Mouse (Mus musculus) hindbrain, postnatal 0 days (tissue): Measurements from ENCODE around the gene Tgif2. TPM values are rescaled to one million over a fixed set of nuclear protein-coding genes. Genes with fewer than 3 reads are reported as not detected.
"Not testable (repeated sequence)": the region's sequence is repeated elsewhere in the genome, so short reads cannot be mapped to it uniquely, and the experiment has no call there.

ENCODE experiments used
- ATAC-seq: fragments of 200-750 bp; cut with Nextera tagmentation; 2 replicates; pipeline ENCODE4 v1.8.0; 2017; ENCODE audit warnings: mild to moderate bottlenecking, moderate TSS enrichment, moderate library complexity
- DNase-seq: peaks from one replicate; pipeline ENCODE4 v3.0.0-alpha.2; 2015; ENCODE audit warnings: low spot score
- H3K27ac ChIP-seq: fragments of 300-500 bp; sonication (generic); 2 replicates; pipeline ENCODE4 v1.5.1; 2014; ENCODE audit warnings: mild to moderate bottlenecking
- H3K27me3 ChIP-seq: fragments of 300-500 bp; sonication (generic); 2 replicates; pipeline ENCODE4 v1.6.1; 2014; ENCODE audit warnings: low read length, mixed read lengths; ENCODE audit not compliant: insufficient read depth
- H3K36me3 ChIP-seq: fragments of 300-500 bp; sonication (generic); 2 replicates; pipeline ENCODE4 v1.6.1; 2014; ENCODE audit warnings: low read length, mixed read lengths; ENCODE audit not compliant: insufficient read depth
- H3K4me1 ChIP-seq: fragments of 300-500 bp; sonication (generic); 2 replicates; pipeline ENCODE4 v1.6.1; 2014; ENCODE audit warnings: antibody characterized with exemption, low read length, mixed read lengths; ENCODE audit not compliant: insufficient read depth
- H3K4me2 ChIP-seq: fragments of 300-500 bp; sonication (generic); 2 replicates; pipeline ENCODE4 v1.6.1; 2014; ENCODE audit warnings: low read depth, mild to moderate bottlenecking, low read length, moderate library complexity, mixed read lengths
- H3K4me3 ChIP-seq: fragments of 300-500 bp; sonication (generic); 2 replicates; pipeline ENCODE4 v1.5.1; 2014; ENCODE audit warnings: low read length
- H3K9ac ChIP-seq: fragments of 300-500 bp; sonication (generic); replicated peaks from 2 replicates; pipeline ENCODE4 v1.6.1; 2014; ENCODE audit warnings: mild to moderate bottlenecking, low read length, moderate library complexity, mixed read lengths
- H3K9me3 ChIP-seq: fragments of 300-500 bp; sonication (generic); 2 replicates; pipeline ENCODE4 v1.6.1; 2016; ENCODE audit warnings: low read length, mixed read lengths
- CTCF ChIP-seq: IDR thresholded peaks from 2 replicates; pipeline ENCODE4 v1.5.1; 2016; ENCODE audit warnings: antibody characterized with exemption, control low read depth, low read depth
- WGBS: fragments of 180-500 bp; shearing (Covaris S2); extraction: QIAGEN DNeasy Blood & Tissue Kit; methylation state at CpG from one replicate; pipeline ENCODE4 v1.1.7; 2014; 5-methylcytosine and 5-hydroxymethylcytosine counted together
- polyA plus RNA-seq: library from polyadenylated mRNA; unstranded; fragments of >200 nt; fragmentation: Nextera tagmentation; extraction: Ambion mirVana; gene quantifications from 2 replicates; pipeline ENCODE4 v1.2.1, GENCODE M21; 2015
- total RNA-seq: library from RNA; depleted of rRNA; stranded (reverse); fragments of >200 nt; gene quantifications from 2 replicates; pipeline ENCODE4 v1.2.3, GENCODE M21; 2014; rRNA removed

Tgif2 gene
- 18.2 and 26.6 TPM in 2 replicates for total RNA-seq
- 12.6 and 14.4 TPM in 2 replicates for polyA plus RNA-seq

- no peak for TF ChIP-seq CTCF
- peak within 1 kb of the TSS; percentile 77 for H3K4me2 ChIP-seq
- peak; percentile 83 for ATAC-seq
- H3K27ac ChIP-seq, result peak within 1 kb of the TSS; percentile 73
- peak within 1 kb of the TSS; percentile 58 for H3K4me3 ChIP-seq
- peak within 1 kb of the TSS; percentile 47 for H3K9ac ChIP-seq
- H3K4me1 ChIP-seq, result peaks cover 9% of the 10 kb centered on the region; the same call in 1 of the 2 replicates
- no peaks in the 10 kb centered on the region for H3K9me3 ChIP-seq
- H3K36me3 ChIP-seq, result no peaks in the 10 kb centered on the region
- 6% methylated on average over 58 of the region's 61 CpGs for WGBS
- H3K27me3 ChIP-seq, result no peaks in the 10 kb centered on the region
- peak; percentile 86 for DNase-seq
Observed at GRCm38 (mm10) chr2:156839319-156840191, at the start of gene Tgif2. Tgif2 (plus strand) TSS chr2:156840007.

GRCm38 (mm10) chr2:156798516-156798915 is 41.3 kb upstream of the Tgif2 start:
- H3K9me3 ChIP-seq, result 0 out of 2 replicates have a peak, but pooled peaks cover 3% of the 10 kb centered on the region
- no peaks in the 10 kb centered on the region for H3K4me1 ChIP-seq
- no peaks in the 10 kb centered on the region for H3K27me3 ChIP-seq
- no peak overlapping the region for H3K4me2 ChIP-seq
- TF ChIP-seq CTCF, result no peak
- no peak overlapping the region for H3K4me3 ChIP-seq
- DNase-seq, result no peak
- no peak for ATAC-seq
- H3K9ac ChIP-seq, result no peak overlapping the region
- WGBS, result 80% methylated on average over 1 of the region's 1 CpGs
- no peaks in the 10 kb centered on the region for H3K36me3 ChIP-seq
- H3K27ac ChIP-seq, result no peak overlapping the region

GRCm38 (mm10) chr2:156801045-156801444 is 38.8 kb upstream of the Tgif2 start:
- Histone ChIP-seq H3K4me2 (no peak overlapping the region), H3K27ac (no peak overlapping the region), H3K36me3 (no peaks in the 10 kb centered on the region), H3K9me3 (0 out of 2 replicates have a peak, but pooled peaks cover 3% of the 10 kb centered on the region), H3K4me3 (no peak overlapping the region), H3K4me1 (no peaks in the 10 kb centered on the region), H3K27me3 (no peaks in the 10 kb centered on the region), H3K9ac (no peak overlapping the region)
- WGBS, result 70% methylated on average over 4 of the region's 4 CpGs
- no peak for ATAC-seq
- no peak for DNase-seq
- TF ChIP-seq CTCF, result no peak

DNA sequence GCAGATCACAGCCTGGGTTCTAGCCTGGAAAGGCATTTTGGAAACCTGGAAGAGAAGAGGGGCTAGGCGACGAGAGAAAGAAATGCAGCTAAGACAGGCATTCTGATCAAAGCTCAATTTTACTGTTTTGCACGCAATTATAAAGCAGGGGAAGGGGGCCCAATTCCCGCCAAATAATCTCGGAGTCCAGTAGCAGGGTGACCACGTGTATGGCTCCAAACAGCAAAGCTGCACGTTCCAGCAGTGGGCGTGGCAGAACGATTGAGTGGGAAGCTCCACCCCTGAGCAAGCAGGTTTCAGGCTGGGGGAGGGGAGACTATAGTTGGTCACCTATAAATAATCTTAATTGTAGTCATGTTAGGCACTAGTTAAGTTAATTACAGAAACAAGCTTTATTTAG is 37.7 kb upstream of the Tgif2 start:
- DNase-seq, H3K27me3 ChIP-seq, ATAC-seq, H3K9ac ChIP-seq, H3K9me3 ChIP-seq, H3K4me3 ChIP-seq, H3K27ac ChIP-seq, H3K4me2 ChIP-seq, H3K36me3 ChIP-seq, H3K4me1 ChIP-seq: not testable (repeated sequence)
- 55% methylated on average over 9 of the region's 9 CpGs for WGBS

DNA sequence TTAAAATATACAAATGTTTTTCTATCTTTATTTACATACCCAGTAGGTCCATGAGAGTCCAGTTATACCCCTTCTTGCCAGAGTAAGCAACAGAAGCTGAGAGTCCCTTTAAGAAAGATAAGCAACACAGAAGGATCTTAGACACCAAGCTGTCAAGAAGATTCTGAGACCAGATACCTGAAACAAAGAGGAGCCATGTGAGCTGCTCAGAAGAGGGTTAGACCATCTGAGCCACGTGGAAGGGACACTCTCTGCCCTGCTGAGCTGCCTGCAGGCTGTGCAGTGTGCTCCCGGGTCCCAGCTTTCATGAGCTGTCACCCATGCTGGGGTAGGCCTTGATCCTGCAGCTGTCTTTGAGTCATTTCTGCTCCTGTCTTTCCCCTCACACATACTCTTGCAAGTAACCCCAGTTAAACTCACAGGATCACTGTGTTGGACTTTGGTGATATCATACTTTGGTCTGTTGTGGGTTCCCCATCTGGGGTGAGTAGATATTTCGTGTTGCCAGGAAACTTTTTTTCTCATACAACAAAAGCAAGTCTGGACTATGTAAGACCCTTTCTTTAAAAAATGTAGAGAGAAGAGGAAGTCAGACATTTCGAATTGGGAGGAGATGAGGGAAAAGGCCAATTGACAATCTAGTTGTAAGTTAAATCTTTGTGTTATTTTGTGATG is 36.0 kb upstream of the Tgif2 start:
- TF ChIP-seq CTCF, result no peak
- ATAC-seq (no peak), DNase-seq (no peak)
- no peak overlapping the region for H3K27ac ChIP-seq
- 59% methylated on average over 4 of the region's 4 CpGs for WGBS
- no peak overlapping the region for H3K9ac ChIP-seq
- H3K36me3 ChIP-seq, result no peaks in the 10 kb centered on the region
- H3K4me2 ChIP-seq, result no peak overlapping the region
- no peaks in the 10 kb centered on the region for H3K9me3 ChIP-seq
- H3K4me3 ChIP-seq, result no peak overlapping the region
- no peaks in the 10 kb centered on the region for H3K4me1 ChIP-seq
- no peaks in the 10 kb centered on the region for H3K27me3 ChIP-seq

GRCm38 (mm10) chr2:156804589-156804988 is 35.2 kb upstream of the Tgif2 start:
- H3K4me3 ChIP-seq, result no peak overlapping the region
- ATAC-seq (no peak), DNase-seq (no peak)
- WGBS, result 96% methylated on average over 4 of the region's 4 CpGs
- no peaks in the 10 kb centered on the region for H3K36me3 ChIP-seq
- no peaks in the 10 kb centered on the region for H3K27me3 ChIP-seq
- no peaks in the 10 kb centered on the region for H3K4me1 ChIP-seq
- H3K4me2 ChIP-seq, result no peak overlapping the region
- TF ChIP-seq CTCF, result no peak
- H3K27ac ChIP-seq, result no peak overlapping the region
- no peak overlapping the region for H3K9ac ChIP-seq
- H3K9me3 ChIP-seq, result no peaks in the 10 kb centered on the region

- 74% methylated on average over 6 of the region's 6 CpGs for WGBS
- Histone ChIP-seq H3K9ac (no peak overlapping the region), H3K4me2 (no peak overlapping the region), H3K27ac (no peak overlapping the region), H3K9me3 (no peaks in the 10 kb centered on the region), H3K4me1 (no peaks in the 10 kb centered on the region), H3K27me3 (no peaks in the 10 kb centered on the region), H3K36me3 (no peaks in the 10 kb centered on the region), H3K4me3 (no peak overlapping the region)
- ATAC-seq (no peak), DNase-seq (no peak)
- no peak for TF ChIP-seq CTCF
Observed at GRCm38 (mm10) chr2:156806886-156807285, 32.9 kb upstream of the Tgif2 start.
